Comparison of ENCODE assay signal across 18 mouse cellular contexts in genomic region chr8:122111745-122112144, GRCm38 (mm10).
DNase-seq lines count a peak whose midpoint lies in the region; ATAC-seq and TF ChIP-seq lines count a peak whose summit lies in the region.
"Had no signal": no experiment of that assay in that cellular context is flagged by ENCODE, and none has a peak within 500 bp of the region (broad histone marks: within the 10 kb centered on the region; RNA-seq: fewer than 3 reads in every experiment).

No protein-coding gene starts in this region.

- peak; percentile 57 for DNase-seq in gastrocnemius, adult 18-20 months (ENCODE audit: low spot score)
- no peak for DNase-seq in gastrocnemius, postnatal 4 days (ENCODE audit: low spot score in 2 of 2)
- peak; percentile 43 to 48 for DNase-seq in monocyte, adult 2 months (ENCODE audit: low read depth in 1 of 2, low spot score in 2 of 2)
- no peak for DNase-seq in forebrain, postnatal 0 days
- no peak for DNase-seq in kidney, postnatal 25 days
- DNase-seq: adrenal gland, postnatal 14 days; cerebellum, postnatal 25 days; layer of hippocampus, postnatal 36 days had no signal

- ATAC-seq in monocyte, adult 5-6 weeks (replicated peaks; ENCODE audit: insufficient number of reproducible peaks, low FRiP score, low TSS enrichment, poor library complexity, severe bottlenecking): no peak
- peak; percentile 63 for ATAC-seq in megakaryocyte, adult 5-6 weeks (ENCODE audit: poor library complexity, severe bottlenecking)
- no peak for ATAC-seq in forebrain, postnatal 0 days
- no peak for ATAC-seq in midbrain, embryonic 15.5 days (replicated peaks)
- ATAC-seq: forebrain, embryonic 13.5 days; hindbrain, embryonic 16.5 days; intestine, postnatal 0 days had no signal

- no peak for TF ChIP-seq CTCF in forebrain, postnatal 0 days (IDR thresholded peaks at IDR 0.05; ENCODE audit: low read depth)

- H3K4me1 ChIP-seq in forebrain, postnatal 0 days (ENCODE audit: insufficient read depth): no peaks in the 10 kb centered on the region
- H3K4me1 ChIP-seq in midbrain, embryonic 15.5 days: no peaks in the 10 kb centered on the region
- H3K4me1 ChIP-seq: forebrain, embryonic 13.5 days had no signal

- H3K9me3 ChIP-seq in forebrain, postnatal 0 days (ENCODE audit: low read length): no peaks in the 10 kb centered on the region
- H3K9me3 ChIP-seq in midbrain, embryonic 15.5 days: no peaks in the 10 kb centered on the region
- H3K9me3 ChIP-seq: forebrain, embryonic 13.5 days; lung, embryonic 15.5 days; midbrain, embryonic 10.5 days had no signal

- no peaks in the 10 kb centered on the region for H3K36me3 ChIP-seq in forebrain, postnatal 0 days (ENCODE audit: insufficient read depth)
- H3K36me3 ChIP-seq in midbrain, embryonic 15.5 days (replicated peaks): no peaks in the 10 kb centered on the region
- H3K36me3 ChIP-seq: lung, embryonic 15.5 days; midbrain, embryonic 10.5 days had no signal

- no peak overlapping the region for H3K27ac ChIP-seq in forebrain, postnatal 0 days (ENCODE audit: low read depth, low read length)
- H3K27ac ChIP-seq in midbrain, embryonic 15.5 days: no peak overlapping the region
- H3K27ac ChIP-seq: forebrain, embryonic 13.5 days; lung, embryonic 15.5 days; midbrain, embryonic 10.5 days had no signal

- H3K4me3 ChIP-seq in forebrain, postnatal 0 days (ENCODE audit: low read depth, low read length): no peak overlapping the region
- no peak overlapping the region for H3K4me3 ChIP-seq in midbrain, embryonic 15.5 days
- H3K4me3 ChIP-seq: forebrain, embryonic 13.5 days; lung, embryonic 15.5 days; midbrain, embryonic 10.5 days had no signal

- WGBS in forebrain, postnatal 0 days: 75% methylated on average over 11 of the region's 11 CpGs
- 64% methylated on average over 11 of the region's 11 CpGs for WGBS in midbrain, embryonic 15.5 days

- no peaks in the 10 kb centered on the region for H3K27me3 ChIP-seq in forebrain, postnatal 0 days (ENCODE audit: insufficient read depth, low read length)
- H3K27me3 ChIP-seq in midbrain, embryonic 15.5 days (replicated peaks): no peaks in the 10 kb centered on the region
- H3K27me3 ChIP-seq: forebrain, embryonic 13.5 days had no signal

- H3K9ac ChIP-seq in forebrain, postnatal 0 days: no peak overlapping the region
- no peak overlapping the region for H3K9ac ChIP-seq in midbrain, embryonic 15.5 days
- H3K9ac ChIP-seq: forebrain, embryonic 13.5 days; lung, embryonic 15.5 days had no signal

- no peak overlapping the region for H3K4me2 ChIP-seq in forebrain, postnatal 0 days (ENCODE audit: low read depth)
- no peak overlapping the region for H3K4me2 ChIP-seq in midbrain, embryonic 15.5 days
- H3K4me2 ChIP-seq: forebrain, embryonic 13.5 days; heart, embryonic 11.5 days; liver, embryonic 11.5 days; lung, embryonic 15.5 days had no signal

Comparison
In these comparisons a context has a peak if more than half of its experiments do, and no peak if none do; other contexts are left out.
1. DNase-seq: peak in gastrocnemius, adult 18-20 months (single experiment) and monocyte, adult 2 months (2 of 2); none in gastrocnemius, postnatal 4 days (0 of 2), forebrain, postnatal 0 days (single experiment) and kidney, postnatal 25 days (0 of 2).